Mouse (Mus musculus) inflammation-experienced regulatory T-cells, adult 6 months (primary cell): Measurements from ENCODE around the gene Foxp1. TPM values are rescaled to one million over a fixed set of nuclear protein-coding genes. Genes with fewer than 3 reads are reported as not detected.
A peak's percentile ranks its signal among the peaks of the same experiment; 100 is the strongest.

ENCODE experiments used
- ATAC-seq: one replicate; pipeline ENCODE4 v1.8.0; 2017
- polyA plus RNA-seq, 3 experiments: library from polyadenylated mRNA; unstranded; fragments of 100-300 nt; shearing (Covaris generic); gene quantifications; one replicate each; pipeline ENCODE4 v1.2.1; 2017

Gene Foxp1
- polyA plus RNA-seq, 3 experiments from 2014 or later = 83.3 to 273 (median 271) TPM

GRCm38 (mm10) chr6:99385059-99385604 lies 137.4 kb downstream of the Foxp1 start:
- no peak for ATAC-seq

GRCm38 (mm10) chr6:99383846-99384472 lies 138.6 kb downstream of the Foxp1 start:
- ATAC-seq = no peak

DNA sequence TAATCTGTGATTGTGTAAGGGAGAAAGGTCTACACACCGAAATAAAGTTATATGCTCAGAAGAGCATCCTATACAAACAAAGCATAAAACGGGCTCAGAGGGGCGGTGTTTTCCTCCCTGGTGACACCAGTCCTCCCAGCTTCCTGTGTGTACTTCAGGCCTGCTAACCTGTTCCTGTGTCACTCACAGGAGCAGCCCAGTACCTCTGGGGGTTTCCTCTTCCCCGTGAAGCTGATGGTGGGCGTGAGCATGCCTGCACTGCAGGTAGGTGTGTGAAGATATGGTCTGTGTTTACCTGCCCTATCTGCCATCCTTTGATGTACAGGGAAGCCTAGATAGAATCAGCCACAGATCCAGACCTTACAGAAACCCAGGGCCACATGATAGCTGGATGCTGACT lies 142.4 kb downstream of the Foxp1 start:
- peak; percentile 72 for ATAC-seq

DNA sequence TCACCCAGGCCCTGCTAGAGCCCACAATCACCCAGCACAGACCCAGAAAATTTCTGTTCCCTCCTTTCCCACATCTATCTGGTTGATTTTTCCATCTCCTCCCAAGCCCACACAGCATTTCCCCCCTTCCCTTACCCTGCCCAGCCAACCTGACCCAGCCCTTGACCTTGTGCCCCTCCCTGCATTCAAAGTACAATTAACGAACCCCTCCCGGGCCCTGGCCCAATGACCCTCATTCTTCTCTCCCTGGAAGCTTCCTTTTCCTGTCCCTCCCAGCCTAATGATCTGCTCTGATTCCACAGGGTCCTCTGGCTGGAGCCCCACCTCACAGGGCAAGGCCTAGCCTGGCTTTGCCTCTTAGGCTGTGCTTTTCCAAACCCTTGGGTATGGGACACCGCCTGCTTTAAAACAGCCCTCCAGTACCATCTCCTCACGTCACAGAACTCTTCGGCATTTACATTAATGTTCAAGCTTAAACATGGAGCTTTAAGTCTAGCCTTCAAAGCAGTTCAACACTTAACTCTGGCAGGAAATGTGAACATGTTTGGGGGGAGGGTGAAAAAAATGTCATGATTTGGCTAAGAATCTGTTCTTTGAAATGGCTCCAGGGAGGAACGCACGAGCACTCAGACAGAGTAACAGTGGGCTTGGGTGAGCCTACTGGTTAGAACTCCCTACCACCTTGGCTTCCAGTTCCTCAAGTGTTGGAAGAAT lies 143.4 kb downstream of the Foxp1 start:
- ATAC-seq = no peak

DNA sequence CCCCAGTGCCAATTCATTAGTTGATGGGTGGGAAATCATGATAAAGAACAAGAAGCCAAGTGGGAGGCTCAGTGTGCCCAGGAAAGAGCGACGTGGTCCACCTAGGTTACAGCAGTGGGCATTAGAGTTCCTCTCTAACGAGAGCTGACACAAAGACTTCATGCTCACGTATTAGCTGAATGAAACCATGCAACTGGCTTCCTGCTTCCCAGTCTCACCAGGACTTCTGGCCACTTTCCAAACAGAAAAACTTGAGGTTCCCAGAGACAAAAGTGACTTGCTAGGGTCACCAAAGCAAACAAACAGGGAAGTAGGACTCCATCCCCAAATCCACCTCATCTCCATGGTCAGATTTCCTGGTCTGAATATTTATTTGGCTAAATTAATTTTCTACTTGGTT lies 144.8 kb downstream of the Foxp1 start:
- no peak for ATAC-seq

DNA sequence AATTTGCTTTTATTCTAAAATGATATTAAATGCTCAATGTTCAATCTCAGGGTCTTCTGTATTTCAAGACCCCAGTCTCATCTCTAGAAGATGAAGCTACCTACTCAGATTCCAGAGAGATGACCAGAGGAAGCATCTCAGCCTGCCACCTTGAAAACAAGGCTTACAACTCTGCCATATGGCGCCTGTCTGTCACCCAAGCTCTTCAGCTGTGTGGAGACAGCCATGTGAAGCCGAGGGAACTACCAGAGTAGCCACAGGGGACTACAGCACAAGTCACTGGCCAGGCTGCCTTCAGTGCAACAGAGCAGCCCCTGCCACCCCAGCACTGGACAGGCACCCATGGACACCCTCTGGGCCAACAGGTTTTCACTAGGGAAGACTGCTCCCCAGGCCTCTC lies 145.4 kb downstream of the Foxp1 start:
- no peak for ATAC-seq

DNA sequence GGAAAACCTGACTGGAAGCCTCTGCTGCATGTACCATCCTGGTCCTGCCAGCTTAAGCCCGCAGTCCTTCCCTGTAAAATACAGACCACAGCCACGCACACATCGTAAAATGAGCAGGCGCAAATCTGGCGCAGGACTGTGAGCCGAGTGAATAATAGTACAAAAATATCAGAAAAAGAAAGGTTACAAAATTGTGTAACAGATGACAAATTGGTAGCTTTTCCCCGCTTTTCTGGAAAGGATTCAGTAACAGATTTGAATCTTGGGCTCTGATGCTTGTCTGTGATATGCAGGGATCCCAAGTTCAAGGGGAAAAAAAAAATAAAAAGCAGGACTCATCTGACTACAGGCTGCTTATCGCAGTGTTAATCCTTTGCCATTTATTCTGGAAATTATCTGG lies 145.8 kb downstream of the Foxp1 start:
- ATAC-seq = no peak

DNA sequence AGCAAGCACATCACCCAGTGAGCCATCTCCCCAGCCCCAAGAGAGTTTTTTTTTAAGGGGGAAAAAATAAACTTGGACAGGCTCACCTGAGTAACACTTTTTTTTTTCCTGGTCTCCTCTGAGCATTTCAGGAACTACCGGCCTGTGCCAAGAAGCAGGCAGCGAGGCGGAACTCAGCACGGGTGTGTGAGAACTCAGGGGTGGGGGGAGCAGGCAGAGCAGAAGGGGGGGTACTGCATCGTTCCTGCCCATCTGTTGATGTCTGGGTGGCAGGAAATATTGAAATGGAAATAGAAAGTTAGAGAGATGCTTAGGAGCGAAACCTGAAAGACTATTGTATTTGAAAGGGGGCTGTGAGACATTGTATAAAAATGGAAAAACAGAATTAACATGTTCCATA lies 146.7 kb downstream of the Foxp1 start:
- no peak for ATAC-seq

DNA sequence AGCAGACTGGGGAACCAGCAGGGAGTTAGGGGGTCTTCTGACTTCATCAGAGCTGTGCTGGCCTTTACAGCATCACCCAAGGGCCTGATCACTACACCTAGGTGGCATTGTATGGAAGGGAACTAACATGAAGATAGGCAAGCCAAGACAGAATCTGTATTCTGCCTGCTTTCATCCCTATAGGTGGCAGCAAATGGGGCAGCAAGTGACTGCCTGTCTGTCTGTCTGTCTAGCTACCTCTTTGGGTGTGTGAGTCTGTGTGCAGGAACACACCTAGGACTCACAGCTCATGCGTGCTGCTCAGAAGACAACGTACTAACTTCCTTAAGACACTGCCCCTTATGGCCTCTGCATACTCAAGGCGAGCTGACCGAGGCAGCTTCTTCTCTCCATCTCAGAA lies 147.1 kb downstream of the Foxp1 start:
- ATAC-seq = peak; percentile 30

DNA sequence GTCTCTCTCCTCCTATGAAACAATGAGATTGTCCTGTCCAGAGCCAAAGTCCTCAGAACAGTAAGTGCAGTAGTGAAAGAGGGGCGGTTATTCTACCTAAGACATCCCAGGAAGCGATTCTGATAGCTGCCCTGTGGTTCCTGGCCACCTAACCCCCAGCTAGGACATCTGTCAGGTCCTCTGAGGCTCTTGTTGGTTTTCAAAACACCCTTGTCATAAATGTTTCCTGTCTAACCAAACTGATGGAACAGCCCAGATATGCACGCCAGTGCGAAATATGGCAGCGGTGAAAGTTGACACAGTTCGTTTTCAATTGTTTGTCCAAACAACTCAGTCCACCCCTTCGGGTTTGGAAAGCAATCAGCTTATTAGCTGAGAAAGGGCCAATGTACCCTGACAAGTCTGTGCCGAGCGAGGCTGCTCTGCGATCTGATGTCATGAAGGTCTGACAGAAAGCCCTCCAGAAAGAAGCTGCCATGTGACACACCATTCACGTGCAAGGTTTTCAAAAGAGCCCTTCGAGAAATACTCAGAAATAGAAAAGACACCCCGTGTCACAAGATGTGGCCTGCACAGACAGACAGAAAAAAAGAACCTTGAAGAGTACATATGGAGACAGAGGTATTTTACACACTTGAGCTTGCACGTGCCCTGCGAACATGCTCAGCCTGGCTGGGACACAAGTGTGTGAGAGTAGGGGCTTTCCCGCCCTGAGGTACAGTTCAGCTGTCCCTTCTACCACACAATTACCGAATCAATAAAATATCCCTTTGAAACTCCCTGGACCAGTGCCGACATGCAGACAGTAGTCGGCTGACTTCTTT lies 147.9 kb downstream of the Foxp1 start:
- ATAC-seq = peak; percentile 69

GRCm38 (mm10) chr6:99372427-99372826 lies 150.1 kb downstream of the Foxp1 start:
- ATAC-seq = no peak

DNA sequence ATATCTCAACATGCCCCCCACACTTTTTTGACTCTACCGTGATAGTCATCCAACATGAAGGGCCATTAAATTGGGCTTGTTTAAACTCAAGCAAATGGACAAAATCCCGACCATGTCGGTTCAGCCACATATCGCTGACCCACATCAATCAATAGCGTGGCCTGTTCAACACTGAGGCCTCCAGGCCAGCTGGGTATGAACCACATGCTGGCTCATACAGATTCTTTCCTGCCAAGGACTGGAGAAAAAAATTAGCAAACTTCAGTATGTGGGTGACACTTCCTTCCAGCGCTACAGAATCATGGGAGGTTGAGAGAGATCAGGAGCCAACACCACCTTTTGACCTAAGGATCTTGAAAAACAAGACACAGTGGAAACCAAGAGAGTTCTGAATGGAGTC lies 150.5 kb downstream of the Foxp1 start:
- no peak for ATAC-seq

- ATAC-seq = no peak
Observed at GRCm38 (mm10) chr6:99369931-99370330, 152.6 kb downstream of the Foxp1 start.

- no peak for ATAC-seq
Observed at GRCm38 (mm10) chr6:99369156-99369555, 153.4 kb downstream of the Foxp1 start.

GRCm38 (mm10) chr6:99368118-99368753 lies 154.3 kb downstream of the Foxp1 start:
- no peak for ATAC-seq

DNA sequence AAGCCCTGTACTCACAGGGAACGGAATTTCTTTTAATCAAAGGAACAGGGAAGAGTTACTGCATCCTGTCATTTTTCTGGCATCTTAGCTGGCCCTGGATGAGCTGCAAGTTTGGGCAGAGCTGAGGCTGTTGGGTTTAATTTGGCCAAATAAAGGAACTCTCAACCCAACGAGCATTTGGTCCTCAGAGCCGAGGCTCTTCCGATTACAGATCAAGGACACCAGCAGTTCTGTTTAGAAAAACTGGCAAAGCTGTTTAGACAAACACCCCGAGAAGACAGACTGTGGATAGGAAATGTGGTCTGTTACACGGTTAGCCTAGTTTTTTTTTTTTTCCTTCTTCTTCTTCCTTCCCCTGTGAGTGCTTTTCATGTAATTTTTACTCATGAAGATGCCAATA lies 158.0 kb downstream of the Foxp1 start:
- ATAC-seq = no peak

DNA sequence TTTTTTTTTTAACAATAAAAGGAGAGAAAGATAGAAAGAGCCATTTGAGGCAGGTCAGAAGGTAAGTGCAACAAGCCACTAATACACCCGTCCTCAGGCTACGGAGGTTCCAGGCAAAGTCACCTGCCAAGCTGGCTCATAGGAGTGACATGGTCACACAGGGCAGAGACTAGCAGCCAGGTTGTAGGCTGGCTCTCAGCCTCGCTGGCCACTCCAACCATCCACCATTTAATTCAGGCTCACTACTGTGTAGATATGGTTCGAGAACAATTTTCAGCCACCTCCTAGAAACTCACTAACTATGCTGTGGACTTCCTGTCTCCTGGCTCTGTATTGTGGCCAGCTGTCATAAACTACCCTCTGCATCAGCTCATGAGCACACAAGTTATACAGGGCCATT lies 161.9 kb downstream of the Foxp1 start:
- ATAC-seq = no peak

DNA sequence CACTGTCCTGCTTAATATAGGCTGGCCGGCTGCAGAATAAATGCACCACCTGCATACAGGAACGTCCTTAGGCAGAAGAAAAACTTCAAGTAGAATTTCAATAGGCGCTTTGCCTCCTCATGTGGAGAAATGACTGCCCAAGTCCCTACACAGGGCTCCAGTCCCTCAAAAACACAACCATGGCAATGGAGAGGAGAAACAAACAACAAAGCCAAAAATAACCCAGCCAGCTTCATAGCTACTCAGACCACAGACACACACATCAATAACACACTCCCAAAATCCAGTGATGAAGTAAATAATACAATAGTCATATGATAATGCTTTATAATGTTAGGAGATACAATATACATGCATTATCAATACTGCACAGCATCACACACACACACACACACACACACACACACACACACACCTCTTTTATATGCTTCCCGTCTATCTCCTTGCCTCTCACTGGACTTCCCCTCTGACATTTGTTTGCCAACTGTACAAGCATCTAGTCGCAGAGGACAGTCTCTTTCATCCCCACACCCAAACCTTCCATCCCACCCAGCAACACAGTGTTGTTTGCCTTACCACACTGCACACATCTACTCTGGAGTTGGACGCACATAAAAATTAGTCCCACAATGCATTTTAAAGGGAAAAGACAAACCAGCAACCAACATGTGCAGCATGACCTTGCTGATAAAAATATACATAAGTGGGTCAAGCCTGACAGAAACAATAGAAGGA lies 162.6 kb downstream of the Foxp1 start:
- no peak for ATAC-seq

DNA sequence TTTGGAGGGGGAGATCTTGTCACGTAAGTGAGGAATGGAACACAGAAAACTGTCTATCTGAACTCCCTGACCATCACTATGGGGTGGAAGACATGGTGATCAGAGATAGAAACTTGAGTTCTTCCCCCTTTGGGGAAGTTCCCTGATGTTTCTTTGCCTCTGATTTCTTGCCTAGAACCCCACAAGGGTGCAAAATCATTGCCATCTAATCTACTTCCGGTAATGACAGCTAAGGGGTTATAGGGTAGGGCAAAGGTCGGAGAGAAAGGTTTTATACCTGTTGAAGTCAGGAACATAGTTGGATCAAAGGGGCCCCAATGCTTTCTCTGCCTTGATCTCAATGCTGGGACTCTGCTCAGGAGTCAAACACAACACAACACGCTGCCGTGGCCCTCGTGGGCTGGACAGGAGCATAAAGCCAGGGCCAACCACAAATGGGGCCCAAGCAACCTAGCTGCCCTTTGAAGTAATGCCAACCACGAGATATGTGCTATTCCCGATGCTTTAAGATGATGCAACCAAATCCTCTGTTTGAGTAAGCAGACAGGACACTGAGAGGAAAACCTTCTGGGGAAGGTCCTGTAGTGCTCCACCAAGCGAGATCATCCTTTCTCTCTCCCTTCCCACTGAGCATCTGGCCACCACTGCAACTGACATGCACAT lies 163.4 kb downstream of the Foxp1 start:
- peak; percentile 55 for ATAC-seq

- ATAC-seq = no peak
Observed at GRCm38 (mm10) chr6:99357931-99358330, 164.6 kb downstream of the Foxp1 start.

DNA sequence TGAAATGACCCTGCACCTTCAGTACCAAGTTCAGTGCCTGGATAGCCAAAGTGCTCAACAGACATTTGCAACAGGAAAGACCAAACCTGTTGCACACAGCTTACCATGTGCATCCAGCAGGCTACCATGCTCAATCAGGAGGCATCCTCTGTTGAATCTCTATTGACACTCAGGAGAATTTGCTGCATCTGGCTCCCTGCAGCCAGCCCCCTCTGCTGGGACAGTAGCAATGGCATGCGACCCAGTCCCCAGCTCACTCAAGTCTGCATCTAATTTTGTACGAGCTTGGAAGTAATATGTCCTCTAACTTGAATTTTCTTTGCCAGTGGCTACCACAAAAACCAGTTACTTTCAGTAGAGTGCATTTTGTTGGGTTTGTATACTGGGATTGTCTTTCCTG lies 168.2 kb downstream of the Foxp1 start:
- ATAC-seq = no peak

GRCm38 (mm10) chr6:99353441-99353840 lies 169.1 kb downstream of the Foxp1 start:
- ATAC-seq = no peak
